Mouse (Mus musculus): ENCODE data around the gene Pappa.

Gene Pappa

DNA sequence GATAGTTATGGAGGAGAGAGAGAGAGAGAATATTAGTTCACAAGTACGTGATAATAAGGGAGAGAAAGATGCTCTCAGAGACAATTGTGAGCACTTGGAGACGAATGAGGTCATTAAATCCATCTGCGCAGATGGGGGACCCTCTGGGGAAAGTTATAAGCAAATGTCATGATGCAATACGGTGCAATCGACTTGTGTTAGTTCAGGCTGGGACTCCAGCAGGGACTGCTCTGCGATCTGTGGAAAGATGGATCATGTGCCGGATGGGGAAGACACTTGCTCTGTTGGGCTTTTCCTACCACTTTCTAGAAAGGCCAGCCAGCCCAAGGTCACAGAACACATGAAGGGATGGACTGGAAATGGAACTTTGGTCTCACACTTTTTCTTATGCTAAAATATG, 226.5 kb downstream of the Pappa start:
- DNase-seq, result no peak

DNA sequence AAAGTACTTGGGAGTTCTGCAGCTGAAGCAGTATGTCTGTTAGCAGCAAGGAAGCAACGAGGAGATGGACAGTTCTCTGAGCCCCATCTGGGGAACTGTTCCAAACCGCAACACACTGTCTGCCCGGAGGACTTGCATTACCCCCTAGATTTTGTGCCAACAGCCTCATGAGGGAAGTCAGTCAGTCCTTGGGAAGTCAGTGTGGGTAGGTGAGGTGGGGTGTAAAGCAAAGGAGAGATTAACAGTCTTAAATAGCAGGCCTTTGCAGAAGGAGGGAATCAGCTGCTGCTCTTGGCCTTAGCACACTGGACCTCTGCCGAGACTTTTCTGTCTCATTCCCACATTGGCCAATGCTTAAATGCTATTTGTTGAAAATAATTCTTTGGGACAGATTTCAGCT, 230.6 kb downstream of the Pappa start:
- no peak for DNase-seq

DNA sequence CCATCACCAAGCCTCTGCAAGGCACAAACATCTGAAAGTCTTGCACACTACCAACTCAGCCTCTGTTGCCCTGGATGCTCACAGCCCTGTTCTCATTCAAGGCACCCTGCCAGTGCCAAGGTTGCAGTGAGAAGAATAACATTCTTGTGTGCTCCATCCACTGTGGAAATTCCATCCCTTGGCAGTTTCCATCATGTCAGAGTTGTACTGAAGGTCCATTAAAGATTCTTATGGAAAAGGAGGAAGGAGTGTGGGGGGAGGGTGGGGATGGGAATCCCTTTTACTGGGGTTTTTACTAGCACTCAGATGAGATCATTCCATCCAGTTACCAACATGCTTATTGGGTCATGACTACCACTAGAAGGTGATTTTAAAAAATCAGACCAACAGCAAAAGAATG, 243.2 kb downstream of the Pappa start:
- no peak for DNase-seq

DNA sequence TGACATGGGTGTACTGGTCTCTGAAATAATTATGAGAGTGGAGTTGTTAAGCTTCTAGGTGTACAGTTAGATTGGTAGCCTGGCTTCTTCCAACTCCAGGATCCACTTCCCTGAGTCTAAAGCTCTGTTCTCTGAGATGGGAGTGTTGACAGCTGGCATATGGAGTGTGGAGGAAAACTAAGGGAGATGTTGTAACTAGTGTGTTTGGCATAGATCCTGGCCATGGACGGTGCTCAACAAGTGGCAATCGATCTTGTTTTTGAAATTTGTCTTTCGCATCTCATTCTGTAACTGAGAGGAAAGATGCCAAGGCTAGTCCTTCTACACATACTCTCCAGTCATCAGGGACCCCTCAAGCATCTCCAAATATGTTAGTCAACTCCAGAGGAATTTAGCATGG, 248.8 kb downstream of the Pappa start:
- DNase-seq, result no peak

DNA sequence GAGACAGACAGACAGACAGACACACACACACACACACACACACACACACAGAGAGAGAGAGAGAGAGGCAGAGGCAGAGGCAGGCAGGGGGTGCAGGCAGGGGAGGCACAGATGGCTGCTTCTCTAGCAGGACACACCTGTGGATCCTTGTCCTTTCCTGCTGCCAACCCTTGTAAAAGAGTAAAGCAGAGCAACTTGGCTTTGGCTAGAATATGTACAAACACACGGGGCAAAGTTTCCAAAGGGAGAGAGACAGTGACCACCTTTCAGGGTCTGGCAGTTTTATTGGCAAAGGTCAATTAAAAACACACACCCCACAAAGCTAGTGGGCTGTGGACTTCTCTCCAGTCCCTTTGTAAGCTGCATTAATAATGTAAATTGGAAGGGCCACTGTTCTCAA, 249.9 kb downstream of the Pappa start:
- no peak for DNase-seq

DNA sequence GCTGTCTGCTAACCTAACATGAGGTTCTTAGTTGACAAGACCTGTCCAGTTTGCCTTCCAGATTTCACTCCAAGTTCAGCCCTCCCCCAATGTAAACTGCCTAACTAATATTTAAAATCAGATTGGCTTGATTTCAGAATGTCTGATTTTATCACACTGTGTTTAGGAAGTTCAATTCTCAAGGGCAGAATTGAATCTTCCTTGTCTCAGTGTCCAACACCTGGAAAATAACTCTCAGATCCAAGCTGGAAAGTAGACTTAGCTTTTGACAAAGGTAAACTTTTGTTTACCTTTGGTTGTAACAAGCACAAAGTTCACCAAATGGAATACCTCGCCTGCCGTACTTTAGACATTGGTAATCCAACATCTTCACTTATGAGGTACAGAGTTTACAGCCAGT, 252.6 kb downstream of the Pappa start:
- no peak for DNase-seq

DNA sequence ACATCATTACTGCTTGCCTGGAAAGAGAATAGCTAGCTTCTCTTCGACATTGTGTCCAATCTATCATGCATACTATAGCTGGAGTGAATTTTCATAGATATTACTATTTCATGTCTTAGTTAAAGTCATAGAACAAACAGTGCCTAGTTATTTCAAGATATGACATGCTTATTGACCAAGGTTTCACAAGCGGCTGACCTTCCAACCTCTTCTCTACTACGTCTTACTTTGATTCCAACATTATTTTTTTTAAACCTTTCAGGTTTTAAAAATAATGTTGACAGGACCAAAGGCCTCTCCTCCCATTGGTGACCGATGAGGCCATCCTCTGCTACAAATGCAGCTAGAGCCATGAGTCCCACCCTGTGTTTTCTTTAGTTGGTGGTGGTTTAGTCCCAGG, 255.5 kb downstream of the Pappa start:
- no peak for DNase-seq

DNA sequence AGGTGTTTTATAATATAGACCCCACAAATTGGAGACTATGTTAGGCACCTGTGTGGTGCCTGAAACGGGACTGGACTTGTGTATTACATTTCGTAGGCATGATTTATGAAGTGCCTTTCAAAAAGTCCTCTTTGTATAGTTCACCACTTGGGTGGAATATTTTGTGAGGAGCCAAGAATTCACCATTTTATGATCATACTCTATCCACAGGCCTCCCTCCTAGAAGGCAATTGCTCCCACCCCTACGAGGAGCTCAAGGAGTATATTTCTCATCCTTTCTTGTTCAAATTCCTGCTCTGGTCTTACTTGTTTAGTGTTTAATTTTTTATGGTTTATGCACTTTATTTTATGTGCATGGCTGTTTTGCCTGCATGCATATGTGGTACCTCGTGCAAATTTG, 259.1 kb downstream of the Pappa start:
- no peak for DNase-seq

DNA sequence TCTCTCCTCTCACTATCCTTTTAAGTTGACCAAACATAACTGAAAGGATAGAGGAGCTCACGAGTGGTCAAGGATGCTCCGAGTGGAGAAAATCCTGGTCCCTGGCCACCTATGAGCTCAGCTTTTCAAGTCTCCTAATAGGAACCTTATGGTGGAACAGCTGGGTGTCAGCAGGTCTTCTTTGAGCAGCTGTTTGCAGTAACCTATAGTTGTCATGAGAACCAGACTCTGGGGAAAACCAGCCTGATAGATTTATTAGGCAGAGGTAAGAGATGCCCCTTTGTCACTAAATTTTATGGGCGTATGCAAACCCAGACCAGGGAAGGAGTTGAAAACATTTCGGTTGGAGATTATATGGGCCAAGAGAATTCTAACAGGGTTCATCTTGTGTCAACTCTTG, 267.0 kb downstream of the Pappa start:
- no peak for DNase-seq

DNA sequence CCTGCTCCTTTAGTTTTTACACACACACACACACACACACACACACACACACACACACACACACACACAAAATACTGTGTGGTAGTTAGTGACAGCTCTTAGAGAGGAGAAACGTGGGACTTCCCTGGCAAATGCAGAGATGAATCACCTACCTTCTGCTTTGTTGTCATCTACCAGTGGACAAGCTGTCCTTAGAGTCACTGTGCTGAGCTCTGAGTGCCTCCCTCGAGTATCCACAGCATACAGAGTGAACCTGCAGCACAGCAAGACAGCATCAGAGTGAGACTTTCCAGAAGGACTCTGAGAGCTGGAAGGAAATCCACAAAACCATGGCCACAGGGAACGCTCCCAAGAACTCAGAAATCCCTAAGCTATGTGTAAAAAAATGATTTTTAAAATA, 272.8 kb downstream of the Pappa start:
- no peak for DNase-seq

DNA sequence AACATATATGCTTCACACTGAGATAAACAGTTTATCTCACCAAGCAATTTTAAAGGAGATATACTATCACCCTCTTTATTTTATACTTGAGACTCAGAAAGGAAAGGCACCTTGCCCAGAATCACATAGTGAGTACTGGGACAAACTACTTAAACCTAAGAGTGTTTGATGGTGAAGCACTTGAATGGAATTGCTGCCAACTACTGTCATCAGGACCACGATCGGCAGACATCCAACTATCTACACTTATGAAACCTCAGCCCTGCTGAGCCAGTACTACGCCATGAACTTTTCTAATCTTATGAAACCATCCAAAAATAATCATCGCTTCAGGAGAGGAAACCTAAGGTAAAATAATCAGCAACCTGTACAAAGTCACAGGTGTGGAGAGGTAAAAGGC, 275.5 kb downstream of the Pappa start:
- DNase-seq, result no peak

DNA sequence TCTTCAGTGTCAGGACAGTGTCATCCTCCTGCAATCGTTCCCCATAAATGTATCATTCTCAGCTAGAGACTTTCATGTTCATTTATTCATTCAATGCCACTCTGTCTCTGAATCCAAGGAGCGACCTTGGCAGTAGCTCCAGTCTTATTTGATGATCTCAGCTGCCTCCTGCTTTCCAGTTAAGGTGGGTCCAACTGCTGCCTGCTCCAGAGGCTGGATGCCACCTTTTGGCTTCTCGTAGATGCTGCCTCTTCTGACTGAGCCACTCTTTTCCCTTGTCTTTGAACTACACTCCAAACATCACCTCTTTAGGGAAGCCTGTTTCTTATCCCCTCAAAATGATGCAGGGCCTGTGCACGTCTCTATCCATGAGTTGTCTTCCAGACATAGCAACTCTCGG, 278.3 kb downstream of the Pappa start:
- DNase-seq, result no peak

DNA sequence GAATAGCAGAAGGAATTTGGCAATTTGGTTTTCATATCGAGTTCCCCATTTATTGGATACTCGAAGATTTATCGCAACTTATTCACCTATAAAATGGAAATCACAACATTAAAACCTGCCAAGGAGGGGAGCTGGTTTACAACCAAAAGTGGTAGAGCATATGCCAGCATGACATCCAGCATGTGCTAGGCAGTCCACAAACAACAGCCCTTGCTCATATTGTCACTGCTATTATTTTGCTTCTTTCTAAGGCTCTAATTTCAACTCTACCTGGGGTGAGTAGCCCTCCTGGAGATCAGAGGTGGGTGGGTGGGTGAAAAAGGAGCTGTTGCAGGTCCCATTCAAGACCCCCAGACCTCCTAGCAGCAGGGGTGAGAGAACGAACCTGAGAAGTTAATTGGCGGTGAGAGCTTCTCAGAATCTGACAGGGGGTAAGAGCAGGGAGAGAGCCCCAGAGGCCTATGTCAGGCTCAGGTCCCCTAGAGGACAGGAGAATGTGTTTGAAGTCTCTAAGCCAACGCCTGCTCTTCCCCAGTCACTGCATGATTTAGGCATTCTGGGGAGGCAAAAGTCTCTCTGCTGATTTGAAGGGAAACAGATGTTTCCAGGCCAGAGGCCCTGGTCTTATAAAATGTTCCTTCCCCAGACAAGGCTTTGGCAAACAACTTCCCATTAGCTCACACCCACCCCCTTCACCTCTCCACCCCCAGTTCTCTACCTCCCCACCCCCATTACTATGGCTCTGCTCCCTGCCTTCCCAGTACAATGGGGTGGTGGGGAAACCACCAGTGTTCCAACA, 279.1 kb downstream of the Pappa start:
- DNase-seq, result no peak

All from thymus, postnatal 4 days (tissue).